10 mouse cellular contexts compared by ENCODE assay signal in the genomic region with DNA sequence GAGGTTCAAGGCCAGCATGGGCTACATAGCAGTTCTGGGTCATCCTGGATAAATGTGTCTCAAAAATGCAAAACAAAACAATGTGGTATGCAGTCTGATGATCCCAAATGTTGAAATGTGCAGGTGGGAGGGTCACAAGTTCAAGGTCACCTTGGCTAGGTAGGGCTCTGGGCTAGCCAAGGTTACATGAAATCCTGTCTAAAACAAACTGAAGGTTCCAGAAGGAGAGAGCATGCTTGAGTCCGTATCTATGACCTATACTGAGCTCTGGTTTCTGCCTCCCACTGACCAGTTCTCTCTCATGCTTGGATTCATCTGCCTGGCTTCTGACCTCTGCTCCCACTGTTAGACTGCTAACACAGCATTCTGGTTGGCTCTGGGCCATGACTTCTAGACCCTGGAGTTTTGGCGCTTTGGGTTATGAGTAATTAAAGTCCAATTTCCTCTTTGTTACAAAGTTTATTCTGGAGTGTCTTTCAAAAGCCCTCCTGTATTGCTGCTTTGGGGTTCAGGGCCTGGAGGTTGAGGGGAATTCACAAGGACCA. TPM values are rescaled to one million over a fixed set of nuclear protein-coding genes. Genes with fewer than 3 reads are reported as not detected.
DNase-seq lines count a peak whose midpoint lies in the region; ATAC-seq and TF ChIP-seq lines count a peak whose summit lies in the region.
"Had no signal": no experiment of that assay in that cellular context is flagged by ENCODE, and none has a peak within 500 bp of the region (broad histone marks: within the 10 kb centered on the region; RNA-seq: fewer than 3 reads in every experiment).

No protein-coding gene starts in this region.

- TF ChIP-seq CTCF in testis, adult 2 months (IDR thresholded peaks at IDR 0.05; ENCODE audit: control insufficient read depth, insufficient read depth, insufficient replicate concordance, low read depth, low read length), result no peak

- peak overlapping the region; percentile 96; the same call in 1 of the 2 replicates for H3K4me2 ChIP-seq in liver, embryonic 13.5 days
- no peak overlapping the region for H3K4me2 ChIP-seq in hindbrain, embryonic 16.5 days (ENCODE audit: low read length)
- H3K4me2 ChIP-seq: midbrain, embryonic 13.5 days had no signal

- H3K9me3 ChIP-seq in liver, embryonic 13.5 days (replicated peaks), result no peaks in the 10 kb centered on the region
- no peaks in the 10 kb centered on the region for H3K9me3 ChIP-seq in hindbrain, embryonic 16.5 days (ENCODE audit: control insufficient read depth, low read length)
- H3K9me3 ChIP-seq: midbrain, embryonic 13.5 days had no signal

- 54% methylated on average over 2 of the region's 2 CpGs for WGBS in liver, embryonic 13.5 days (ENCODE audit: insufficient replicate concordance)
- WGBS in hindbrain, embryonic 16.5 days, result 67% methylated on average over 2 of the region's 2 CpGs

- no peak for TF ChIP-seq POLR2A in testis, adult 2 months (IDR thresholded peaks at IDR 0.05; ENCODE audit: control insufficient read depth, low read depth, low read length)

- H3K27me3 ChIP-seq in testis, adult 2 months (ENCODE audit: control insufficient read depth, insufficient read depth, low read length), result no peaks in the 10 kb centered on the region
- H3K27me3 ChIP-seq in liver, embryonic 13.5 days, result no peaks in the 10 kb centered on the region
- H3K27me3 ChIP-seq in hindbrain, embryonic 16.5 days (replicated peaks; ENCODE audit: control insufficient read depth, insufficient read depth, low read length), result no peaks in the 10 kb centered on the region
- H3K27me3 ChIP-seq: midbrain, embryonic 13.5 days had no signal

- no peak for ATAC-seq in liver, embryonic 13.5 days (ENCODE audit: low read depth)
- ATAC-seq in megakaryocyte progenitor cell, adult 5-6 weeks (replicated peaks; ENCODE audit: poor library complexity), result no peak
- no peak for ATAC-seq in hindbrain, embryonic 16.5 days
- ATAC-seq: midbrain, embryonic 13.5 days had no signal

- peak; percentile 44 for DNase-seq in adrenal gland, adult 2 months
- no peak for DNase-seq in adrenal gland, adult 18-20 months (ENCODE audit: low spot score in 2 of 2)
- DNase-seq in testis, postnatal 14 days (ENCODE audit: low spot score), result no peak
- no peak for DNase-seq in liver, embryonic 13.5 days
- DNase-seq in layer of hippocampus, adult 11-12 months (ENCODE audit: low spot score), result no peak
- DNase-seq: right cerebral cortex, postnatal 4 days had no signal

- H3K9ac ChIP-seq in liver, embryonic 13.5 days, result 0 out of 2 replicates have a peak overlapping the region, but pooled peaks have one; percentile 23
- H3K9ac ChIP-seq in hindbrain, embryonic 16.5 days (ENCODE audit: low read depth, low read length), result no peak overlapping the region
- H3K9ac ChIP-seq: midbrain, embryonic 13.5 days had no signal

- no peaks in the 10 kb centered on the region for H3K36me3 ChIP-seq in testis, adult 2 months (ENCODE audit: control insufficient read depth, insufficient read depth, low read length)
- 0 out of 2 replicates have a peak, but pooled peaks cover 4% of the 10 kb centered on the region for H3K36me3 ChIP-seq in liver, embryonic 13.5 days
- no peaks in the 10 kb centered on the region for H3K36me3 ChIP-seq in hindbrain, embryonic 16.5 days (ENCODE audit: control insufficient read depth, insufficient read depth, low read length)
- H3K36me3 ChIP-seq: midbrain, embryonic 13.5 days had no signal

- H3K4me3 ChIP-seq in testis, adult 2 months (ENCODE audit: control insufficient read depth, low read depth, low read length), result no peak overlapping the region
- H3K4me3 ChIP-seq in liver, embryonic 13.5 days (replicated peaks), result no peak overlapping the region
- H3K4me3 ChIP-seq in hindbrain, embryonic 16.5 days (ENCODE audit: low read length), result no peak overlapping the region
- H3K4me3 ChIP-seq: midbrain, embryonic 13.5 days had no signal

- peak overlapping the region; percentile 44 for H3K27ac ChIP-seq in testis, adult 2 months (ENCODE audit: control insufficient read depth, insufficient read depth, low read depth, low read length)
- peak overlapping the region; percentile 87 for H3K27ac ChIP-seq in liver, embryonic 13.5 days
- no peak overlapping the region for H3K27ac ChIP-seq in hindbrain, embryonic 16.5 days (ENCODE audit: low read depth, low read length)

- peaks cover 34% of the 10 kb centered on the region for H3K4me1 ChIP-seq in testis, adult 2 months (ENCODE audit: control insufficient read depth, insufficient read depth, low read length)
- H3K4me1 ChIP-seq in liver, embryonic 13.5 days (replicated peaks), result peaks cover 91% of the 10 kb centered on the region
- H3K4me1 ChIP-seq in hindbrain, embryonic 16.5 days (ENCODE audit: control insufficient read depth, insufficient read depth, low read depth, low read length), result peaks cover 39% of the 10 kb centered on the region

RNA-seq across cellular contexts. Expression of a gene that starts 3.9 kb away (rescaled TPM):
- total RNA-seq in adrenal gland, adult 2 months (2021), result 1 to 10 TPM; 2.2 to 3.1 TPM
- 8.6 and 10.2 TPM in 2 replicates for polyA plus RNA-seq in adrenal gland, adult 2 months (2012; rRNA removed)
- 1 to 10 TPM; 2.2 to 3.8 TPM for total RNA-seq in adrenal gland, adult 18-20 months (2021)
- polyA plus RNA-seq in testis, adult 2 months (2012; rRNA removed), result 4.8 and 5.8 TPM in 2 replicates
- 150 TPM in 2 replicates for polyA plus RNA-seq in liver, embryonic 13.5 days (2015; fragmentation: Nextera tagmentation; extraction: Ambion mirVana)
- 186 and 198 TPM in 2 replicates for total RNA-seq in megakaryocyte progenitor cell, adult 5-6 weeks (2015)
- total RNA-seq in megakaryocyte progenitor cell, adult 5-6 weeks (2017), result 94.8 and 108 TPM in 2 replicates
- polyA plus RNA-seq in hindbrain, embryonic 16.5 days (2015; fragmentation: Nextera tagmentation; extraction: Ambion mirVana), result 19.6 and 21.2 TPM in 2 replicates

RNA-seq across cellular contexts. Expression of a gene that starts 4.0 kb away (rescaled TPM):
- total RNA-seq in adrenal gland, adult 2 months (2021), result 1 to 10 TPM; 5.5 to 6.8 TPM
- 9.3 and 9.6 TPM in 2 replicates for polyA plus RNA-seq in adrenal gland, adult 2 months (2012; rRNA removed)
- 1 to 10 TPM; 4.7 to 6.1 TPM for total RNA-seq in adrenal gland, adult 18-20 months (2021)
- polyA plus RNA-seq in testis, adult 2 months (2012; rRNA removed), result 4.0 and 5.7 TPM in 2 replicates
- 7.8 and 8.8 TPM in 2 replicates for polyA plus RNA-seq in liver, embryonic 13.5 days (2015; fragmentation: Nextera tagmentation; extraction: Ambion mirVana)
- total RNA-seq in megakaryocyte progenitor cell, adult 5-6 weeks (2015), result 0.85 and 1.5 TPM in 2 replicates
- total RNA-seq in megakaryocyte progenitor cell, adult 5-6 weeks (2017), result 2.6 and 3.0 TPM in 2 replicates
- polyA plus RNA-seq in hindbrain, embryonic 16.5 days (2015; fragmentation: Nextera tagmentation; extraction: Ambion mirVana), result 7.0 and 8.5 TPM in 2 replicates

RNA-seq across cellular contexts. Expression of a gene that starts 19.3 kb away (rescaled TPM):
- total RNA-seq in adrenal gland, adult 2 months (2021), result 1 to 10 TPM; 1.1 to 2.8 TPM
- 2.1 and 2.6 TPM in 2 replicates for polyA plus RNA-seq in adrenal gland, adult 2 months (2012; rRNA removed)
- 1 to 10 TPM in 1 of 2 experiments, under 1 TPM in 1; 0.61 to 1.2 TPM for total RNA-seq in adrenal gland, adult 18-20 months (2021)
- polyA plus RNA-seq in testis, adult 2 months (2012; rRNA removed), result 46.1 and 46.3 TPM in 2 replicates
- 407 and 437 TPM in 2 replicates for polyA plus RNA-seq in liver, embryonic 13.5 days (2015; fragmentation: Nextera tagmentation; extraction: Ambion mirVana)
- 179 and 200 TPM in 2 replicates for total RNA-seq in megakaryocyte progenitor cell, adult 5-6 weeks (2015)
- 183 and 213 TPM in 2 replicates for total RNA-seq in megakaryocyte progenitor cell, adult 5-6 weeks (2017)
- 37.9 and 42.9 TPM in 2 replicates for polyA plus RNA-seq in hindbrain, embryonic 16.5 days (2015; fragmentation: Nextera tagmentation; extraction: Ambion mirVana)

RNA-seq across cellular contexts. Expression of a gene that starts 20.3 kb away (rescaled TPM):
- total RNA-seq in adrenal gland, adult 2 months (2021), result 1 to 10 TPM in 1 of 2 experiments, under 1 TPM in 1; 0.59 to 1.0 TPM
- polyA plus RNA-seq in adrenal gland, adult 2 months (2012; rRNA removed), result 0.08 TPM in 1 of 2 replicates, not detected in the other
- under 1 TPM in 1 of 2 experiments, not detected in 1; 0.80 TPM for total RNA-seq in adrenal gland, adult 18-20 months (2021)
- polyA plus RNA-seq in testis, adult 2 months (2012; rRNA removed), result 1.0 TPM in 1 of 2 replicates, not detected in the other
- 0.30 TPM in 1 of 2 replicates, not detected in the other for polyA plus RNA-seq in liver, embryonic 13.5 days (2015; fragmentation: Nextera tagmentation; extraction: Ambion mirVana)
- 2.2 and 2.5 TPM in 2 replicates for total RNA-seq in megakaryocyte progenitor cell, adult 5-6 weeks (2015)
- total RNA-seq in megakaryocyte progenitor cell, adult 5-6 weeks (2017), result 0.92 TPM in 1 of 2 replicates, not detected in the other
- polyA plus RNA-seq in hindbrain, embryonic 16.5 days (2015; fragmentation: Nextera tagmentation; extraction: Ambion mirVana), result 1.1 and 1.8 TPM in 2 replicates

RNA-seq across cellular contexts. Expression of a gene that starts 20.3 kb away (rescaled TPM):
- total RNA-seq in adrenal gland, adult 2 months (2021), result 10 to 100 TPM; 77.3 to 95.7 TPM
- 171 and 220 TPM in 2 replicates for polyA plus RNA-seq in adrenal gland, adult 2 months (2012; rRNA removed)
- 100 to 1,000 TPM in 1 of 2 experiments, 10 to 100 TPM in 1; 65.4 to 101 TPM for total RNA-seq in adrenal gland, adult 18-20 months (2021)
- polyA plus RNA-seq in testis, adult 2 months (2012; rRNA removed), result 21.3 and 32.5 TPM in 2 replicates
- 50.5 and 55.3 TPM in 2 replicates for polyA plus RNA-seq in liver, embryonic 13.5 days (2015; fragmentation: Nextera tagmentation; extraction: Ambion mirVana)
- total RNA-seq in megakaryocyte progenitor cell, adult 5-6 weeks (2015), result 223 and 243 TPM in 2 replicates
- total RNA-seq in megakaryocyte progenitor cell, adult 5-6 weeks (2017), result 154 and 164 TPM in 2 replicates
- polyA plus RNA-seq in hindbrain, embryonic 16.5 days (2015; fragmentation: Nextera tagmentation; extraction: Ambion mirVana), result 17.4 and 20.9 TPM in 2 replicates

Comparison
In these comparisons a context has a peak if more than half of its experiments do, and no peak if none do; other contexts are left out.
1. RNA of a gene that starts 19.3 kb away (polyA plus RNA-seq): 407 to 437 TPM in liver, embryonic 13.5 days, 46.1 to 46.3 TPM in testis, adult 2 months and 37.9 to 42.9 TPM in hindbrain, embryonic 16.5 days; 2.1 to 2.6 TPM in adrenal gland, adult 2 months; every median in the first group is over 10 times any median in the second.